Mouse (Mus musculus): ENCODE measurements around the gene Fancl.

Gene Fancl

DNA sequence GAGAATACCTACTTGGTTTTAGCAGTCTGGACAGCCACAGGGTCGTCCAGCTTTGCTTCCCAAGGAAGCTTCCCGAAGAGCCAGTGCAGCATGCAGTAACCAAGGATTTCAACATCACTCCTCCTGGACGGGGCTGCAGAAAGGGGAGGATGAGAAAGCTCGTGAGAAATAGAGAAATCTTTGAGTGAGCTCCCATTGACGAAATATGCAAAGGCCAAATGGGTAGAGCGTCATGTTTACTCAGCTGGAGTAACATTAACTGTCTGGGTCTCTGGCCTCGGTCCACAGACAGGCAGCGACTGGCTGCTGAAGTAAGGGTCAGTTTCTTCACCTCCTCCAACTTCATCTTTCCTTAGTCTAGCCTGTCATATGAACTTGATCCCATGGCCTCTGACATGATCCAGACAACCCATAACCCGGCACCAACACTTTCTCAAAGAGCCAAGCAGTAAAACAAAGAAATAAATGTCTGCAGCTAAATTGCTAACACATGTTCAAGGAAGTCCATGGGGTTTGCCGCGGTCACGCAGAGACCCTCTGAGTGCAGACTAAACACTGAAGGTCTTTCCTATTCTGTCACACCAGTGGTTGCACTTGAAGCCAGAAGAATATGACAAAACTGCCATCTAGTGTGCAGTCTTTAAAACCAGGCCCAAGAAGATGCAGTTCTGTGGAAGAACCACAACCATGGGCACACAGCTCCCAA, 104.0 kb downstream of the Fancl start:
- peak; percentile 26 for DNase-seq (ENCODE audit: low spot score)

DNA sequence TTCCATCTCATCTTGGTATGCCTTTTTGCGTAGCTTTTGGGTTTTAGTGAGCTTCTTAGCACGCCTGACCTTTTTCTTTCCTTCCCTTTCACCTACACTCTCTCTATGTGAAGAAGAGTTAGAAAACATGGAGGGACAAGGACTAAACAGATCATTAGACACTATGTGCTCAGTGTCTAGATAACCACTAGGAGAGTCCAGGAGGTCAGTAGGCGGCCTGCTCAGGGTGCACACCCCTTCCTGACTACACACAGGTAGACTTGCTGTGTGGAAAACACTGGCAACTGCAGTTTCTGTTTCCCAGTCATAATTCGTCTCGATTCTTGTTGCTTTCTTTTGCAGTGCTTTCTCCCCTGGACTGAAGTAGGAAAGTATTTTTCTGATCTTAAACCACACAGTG, 110.0 kb downstream of the Fancl start:
- no peak for DNase-seq (ENCODE audit: low spot score)

DNA sequence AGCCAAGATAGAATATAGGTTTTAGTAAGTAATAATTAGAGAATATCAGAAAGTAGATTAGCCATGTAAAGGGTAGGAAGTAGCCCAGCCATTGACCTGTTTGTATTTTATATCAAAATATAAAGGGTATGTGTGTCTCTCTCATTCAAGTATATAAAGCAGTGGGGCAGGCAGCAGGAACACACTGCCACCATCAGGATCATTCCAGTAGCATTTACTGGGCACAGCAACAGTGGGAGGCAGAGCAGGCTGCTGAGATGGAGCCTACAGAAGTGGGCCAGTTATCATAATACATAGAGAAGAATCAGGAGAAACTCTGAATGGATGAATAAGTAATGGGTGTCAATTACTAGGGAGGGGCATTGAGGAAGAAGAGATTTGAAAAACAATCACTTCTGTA, 127.7 kb downstream of the Fancl start:
- DNase-seq (ENCODE audit: low spot score): no peak

DNA sequence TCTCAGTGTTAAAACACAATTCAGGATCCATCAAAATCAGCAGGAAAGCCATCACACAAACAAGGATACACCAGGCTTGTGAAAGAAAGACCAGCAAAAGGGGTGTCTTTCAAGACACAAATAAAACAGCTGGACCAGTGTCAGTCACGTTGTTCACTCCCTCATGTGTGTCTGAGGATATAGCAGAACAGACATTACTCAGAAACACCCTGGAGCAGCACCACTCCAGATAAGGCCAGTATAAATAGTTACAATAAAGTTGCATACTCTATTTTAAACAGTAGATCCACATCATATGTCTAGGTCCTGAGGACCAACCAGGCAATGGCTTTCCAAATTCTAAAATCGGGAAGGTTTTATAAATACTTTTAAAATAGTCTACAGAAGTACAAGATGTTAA, 130.2 kb downstream of the Fancl start:
- DNase-seq (ENCODE audit: low spot score): no peak

DNA sequence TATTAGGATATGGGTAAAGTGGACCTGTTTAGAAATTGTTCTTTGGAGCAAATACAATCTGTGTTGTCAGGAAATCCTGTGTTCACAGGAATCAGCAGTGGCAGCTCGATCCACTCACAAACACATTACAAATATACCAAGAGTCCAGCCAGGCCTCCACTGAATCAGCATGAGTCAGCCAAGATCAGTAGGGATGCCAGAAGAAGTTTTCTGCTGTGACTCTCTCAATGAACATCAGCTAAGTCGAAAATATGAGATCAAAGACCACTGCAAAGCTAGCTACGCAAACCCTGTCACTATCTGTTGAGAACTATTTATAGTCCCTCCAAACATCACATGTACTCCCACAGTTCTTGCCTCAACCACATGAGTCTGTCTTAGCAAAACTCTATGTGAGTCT, 133.1 kb downstream of the Fancl start:
- DNase-seq (ENCODE audit: low spot score): no peak

All from left cerebral cortex, adult 11 months (tissue).